Mouse (Mus musculus) liver, embryonic 15.5 days (tissue): ENCODE measurements around the gene Gm17604. TPM values are rescaled to one million over a fixed set of nuclear protein-coding genes. Genes with fewer than 3 reads are reported as not detected.

Experiments
- ATAC-seq: fragments of 200-750 bp; cut with Nextera tagmentation; 2 replicates; pipeline ENCODE4 v1.8.0; 2017; ENCODE audit warnings: moderate number of reproducible peaks, mild to moderate bottlenecking, moderate library complexity; ENCODE audit not compliant: insufficient read depth
- H3K27ac ChIP-seq: fragments of 300-500 bp; sonication (generic); replicated peaks from 2 replicates; pipeline ENCODE4 v1.5.1; 2015; ENCODE audit warnings: mild to moderate bottlenecking, inconsistent platforms
- H3K27me3 ChIP-seq: fragments of 300-500 bp; sonication (generic); 2 replicates; pipeline ENCODE4 v1.6.1; 2015; ENCODE audit warnings: mild to moderate bottlenecking, inconsistent platforms
- H3K36me3 ChIP-seq: fragments of 300-500 bp; sonication (generic); replicated peaks from 2 replicates; pipeline ENCODE4 v1.6.1; 2015; ENCODE audit warnings: moderate library complexity, mild to moderate bottlenecking, inconsistent platforms
- H3K4me1 ChIP-seq: fragments of 300-500 bp; sonication (generic); replicated peaks from 2 replicates; pipeline ENCODE4 v1.6.1; 2015; ENCODE audit warnings: inconsistent platforms
- H3K4me2 ChIP-seq: fragments of 300-500 bp; sonication (generic); 2 replicates; pipeline ENCODE4 v1.6.1; 2015; ENCODE audit warnings: moderate library complexity, mild to moderate bottlenecking, inconsistent platforms
- H3K4me3 ChIP-seq: fragments of 300-500 bp; sonication (generic); replicated peaks from 2 replicates; pipeline ENCODE4 v1.5.1; 2015; ENCODE audit warnings: mild to moderate bottlenecking, inconsistent platforms
- H3K9ac ChIP-seq: fragments of 300-500 bp; sonication (generic); 2 replicates; pipeline ENCODE4 v1.6.1; 2015; ENCODE audit warnings: moderate library complexity, mild to moderate bottlenecking, inconsistent platforms
- H3K9me3 ChIP-seq: fragments of 300-500 bp; sonication (generic); replicated peaks from 2 replicates; pipeline ENCODE4 v1.6.1; 2016; ENCODE audit warnings: inconsistent platforms
- WGBS: fragments of 180-500 bp; shearing (Covaris S2); methylation state at CpG from one replicate; pipeline ENCODE4 v1.1.7; 2015; ENCODE audit warnings: mixed read lengths; ENCODE audit not compliant: insufficient replicate concordance; 5-methylcytosine and 5-hydroxymethylcytosine counted together
- polyA plus RNA-seq: library from polyadenylated mRNA; unstranded; fragments of >200 nt; fragmentation: Nextera tagmentation; extraction: Ambion mirVana; gene quantifications from 2 replicates; pipeline ENCODE4 v1.2.1, GENCODE M21; 2015

Gene Gm17604
- polyA plus RNA-seq: not detected in 2 replicates

GRCm38 (mm10) chrX:165004779-165005324 lies at the start of gene Gm17604:
Gm17604 (minus strand) TSS chrX:165004829.
- Histone ChIP-seq H3K27me3 (no peaks in the 10 kb centered on the region), H3K9ac (no peak within 1 kb of the TSS), H3K9me3 (no peaks in the 10 kb centered on the region), H3K4me2 (no peak within 1 kb of the TSS), H3K4me1 (no peaks in the 10 kb centered on the region), H3K36me3 (no peaks in the 10 kb centered on the region), H3K4me3 (no peak within 1 kb of the TSS), H3K27ac (no peak within 1 kb of the TSS)
- no peak for ATAC-seq

GRCm38 (mm10) chrX:165049929-165050328 lies 45.3 kb upstream of the Gm17604 start:
- WGBS: 63% methylated on average over 1 of the region's 1 CpGs
- Histone ChIP-seq H3K4me1 (no peaks in the 10 kb centered on the region), H3K4me2 (no peak overlapping the region), H3K9me3 (no peaks in the 10 kb centered on the region), H3K36me3 (no peaks in the 10 kb centered on the region), H3K27ac (no peak overlapping the region), H3K27me3 (no peaks in the 10 kb centered on the region), H3K4me3 (no peak overlapping the region), H3K9ac (no peak overlapping the region)
- peak; percentile 52; the same call in 1 of the 2 replicates for ATAC-seq

GRCm38 (mm10) chrX:165003141-165003540 lies 1.5 kb downstream of the Gm17604 start:
- WGBS: 25% methylated on average over 4 of the region's 4 CpGs
- no peaks in the 10 kb centered on the region for H3K9me3 ChIP-seq
- H3K4me2 ChIP-seq: no peak overlapping the region
- no peaks in the 10 kb centered on the region for H3K27me3 ChIP-seq
- H3K4me1 ChIP-seq: no peaks in the 10 kb centered on the region
- no peak overlapping the region for H3K4me3 ChIP-seq
- H3K27ac ChIP-seq: no peak overlapping the region
- no peak for ATAC-seq
- H3K36me3 ChIP-seq: no peaks in the 10 kb centered on the region
- H3K9ac ChIP-seq: no peak overlapping the region

- peak within 1 kb of the TSS; percentile 56 for H3K9ac ChIP-seq
- H3K4me3 ChIP-seq: peak within 1 kb of the TSS; percentile 66
Measured at GRCm38 (mm10) chrX:164980193-164980775, 24.3 kb downstream of the Gm17604 start, which contains the start of the genes Mospd2 and Fancb. Mospd2 (minus strand) TSS chrX:164980375. Fancb (plus strand) TSS chrX:164980592.

GRCm38 (mm10) chrX:164978866-164979265 lies 25.8 kb downstream of the Gm17604 start:
- Histone ChIP-seq H3K4me1 (peaks cover 9% of the 10 kb centered on the region; the same call in 1 of the 2 replicates), H3K9me3 (no peaks in the 10 kb centered on the region), H3K27me3 (no peaks in the 10 kb centered on the region), H3K36me3 (no peaks in the 10 kb centered on the region), H3K4me3 (no peak overlapping the region), H3K4me2 (no peak overlapping the region), H3K27ac (no peak overlapping the region), H3K9ac (no peak overlapping the region)
- ATAC-seq: no peak
- 89% methylated on average over 2 of the region's 2 CpGs for whole genome bisulfite sequencing

More at GRCm38 (mm10) chrX:164980193-164980775, 24.3 kb downstream of the Gm17604 start, which contains the start of the genes Mospd2 and Fancb:
- Histone ChIP-seq H3K4me1 (peaks cover 9% of the 10 kb centered on the region; the same call in 1 of the 2 replicates), H3K27me3 (no peaks in the 10 kb centered on the region), H3K9me3 (no peaks in the 10 kb centered on the region), H3K27ac (peak within 1 kb of the TSS; percentile 59), H3K4me2 (peak within 1 kb of the TSS; percentile 71), H3K36me3 (no peaks in the 10 kb centered on the region)
- peak; percentile 98 for ATAC-seq
- 13% methylated on average over 24 of the region's 26 CpGs for whole genome bisulfite sequencing

GRCm38 (mm10) chrX:164971206-164971605 lies 33.4 kb downstream of the Gm17604 start:
- Histone ChIP-seq H3K9me3 (no peaks in the 10 kb centered on the region), H3K9ac (no peak overlapping the region), H3K4me2 (no peak overlapping the region), H3K36me3 (no peaks in the 10 kb centered on the region), H3K27ac (no peak overlapping the region), H3K4me3 (no peak overlapping the region), H3K4me1 (no peaks in the 10 kb centered on the region), H3K27me3 (no peaks in the 10 kb centered on the region)
- WGBS: 69% methylated on average over 3 of the region's 3 CpGs
- no peak for ATAC-seq

GRCm38 (mm10) chrX:164965750-164966448 lies 38.7 kb downstream of the Gm17604 start:
- 70% methylated on average over 3 of the region's 3 CpGs for WGBS
- no peak overlapping the region for H3K9ac ChIP-seq
- H3K36me3 ChIP-seq: 0 out of 2 replicates have a peak, but pooled peaks cover 4% of the 10 kb centered on the region
- no peak overlapping the region for H3K4me3 ChIP-seq
- H3K9me3 ChIP-seq: no peaks in the 10 kb centered on the region
- H3K27me3 ChIP-seq: no peaks in the 10 kb centered on the region
- no peak overlapping the region for H3K27ac ChIP-seq
- H3K4me2 ChIP-seq: no peak overlapping the region
- H3K4me1 ChIP-seq: no peaks in the 10 kb centered on the region
- no peak for ATAC-seq

Other genes with a start within 250 kb of the Gm17604 start
- gene Mospd2, start 24.5 kb downstream of the Gm17604 start, polyA plus RNA-seq: 6.5 TPM in 2 replicates
- 4.3 and 4.9 TPM in 2 replicates for gene Fancb, start 24.2 kb downstream of the Gm17604 start, polyA plus RNA-seq